Mouse (Mus musculus): ENCODE data around the gene Spats2.
"Not testable (repeated sequence)": the region's sequence is repeated elsewhere in the genome, so short reads cannot be mapped to it uniquely, and the experiment has no call there.

Gene Spats2

GRCm38 (mm10) chr15:99125711-99126080 lies at the start of gene Spats2:
Gene Spats2 (plus strand): TSS chr15:99125916.
- no peak for DNase-seq (ENCODE audit: extremely low read depth, low read depth)

GRCm38 (mm10) chr15:99076011-99076410 lies 49.7 kb upstream of the Spats2 start:
- DNase-seq (ENCODE audit: extremely low read depth, low read depth) = not testable (repeated sequence)

- no peak for DNase-seq (ENCODE audit: extremely low read depth, low read depth)
Measured at GRCm38 (mm10) chr15:99078181-99078910, 47.4 kb upstream of the Spats2 start.

- no peak for DNase-seq (ENCODE audit: extremely low read depth, low read depth)
Measured at GRCm38 (mm10) chr15:99079804-99080203, 45.9 kb upstream of the Spats2 start.

- DNase-seq (ENCODE audit: extremely low read depth, low read depth) = no peak
Measured at GRCm38 (mm10) chr15:99082322-99082721, 43.4 kb upstream of the Spats2 start.

- DNase-seq (ENCODE audit: extremely low read depth, low read depth) = no peak
Measured at GRCm38 (mm10) chr15:99082840-99083239, 42.9 kb upstream of the Spats2 start.

GRCm38 (mm10) chr15:99083258-99083657 lies 42.5 kb upstream of the Spats2 start:
- peak; percentile 36 for DNase-seq (ENCODE audit: extremely low read depth, low read depth)

GRCm38 (mm10) chr15:99083867-99084557 lies 41.7 kb upstream of the Spats2 start:
- no peak for DNase-seq (ENCODE audit: extremely low read depth, low read depth)

- no peak for DNase-seq (ENCODE audit: extremely low read depth, low read depth)
Measured at GRCm38 (mm10) chr15:99084618-99085017, 41.1 kb upstream of the Spats2 start.

GRCm38 (mm10) chr15:99085997-99086396 lies 39.7 kb upstream of the Spats2 start:
- DNase-seq (ENCODE audit: extremely low read depth, low read depth) = no peak

- no peak for DNase-seq (ENCODE audit: extremely low read depth, low read depth)
Measured at GRCm38 (mm10) chr15:99087253-99088075, 38.3 kb upstream of the Spats2 start, which contains the start of gene C1ql4. Gene C1ql4 (minus strand): TSS chr15:99087817.

GRCm38 (mm10) chr15:99088292-99088691 lies 37.4 kb upstream of the Spats2 start:
- DNase-seq (ENCODE audit: extremely low read depth, low read depth) = no peak

GRCm38 (mm10) chr15:99089069-99089468 lies 36.6 kb upstream of the Spats2 start:
- no peak for DNase-seq (ENCODE audit: extremely low read depth, low read depth)

- DNase-seq (ENCODE audit: extremely low read depth, low read depth) = peak; percentile 41
Measured at GRCm38 (mm10) chr15:99092870-99093269, 32.8 kb upstream of the Spats2 start, which contains the start of gene Dnajc22. Gene Dnajc22 (plus strand): TSS chr15:99093170.

GRCm38 (mm10) chr15:99093291-99094258 lies 32.1 kb upstream of the Spats2 start:
- peak; percentile 65 for DNase-seq (ENCODE audit: extremely low read depth, low read depth)

- no peak for DNase-seq (ENCODE audit: extremely low read depth, low read depth)
Measured at GRCm38 (mm10) chr15:99094631-99095270, 31.0 kb upstream of the Spats2 start.

GRCm38 (mm10) chr15:99095356-99095755 lies 30.4 kb upstream of the Spats2 start:
- DNase-seq (ENCODE audit: extremely low read depth, low read depth) = no peak

- no peak for DNase-seq (ENCODE audit: extremely low read depth, low read depth)
Measured at GRCm38 (mm10) chr15:99096061-99096793, 29.5 kb upstream of the Spats2 start.

- no peak for DNase-seq (ENCODE audit: extremely low read depth, low read depth)
Measured at GRCm38 (mm10) chr15:99096831-99097500, 28.8 kb upstream of the Spats2 start.

Measured in MEL-GATA-1-ER (cell line).